Mouse (Mus musculus) monocyte, adult 5-6 weeks (primary cell): ENCODE measurements around the gene Tardbp. TPM values are rescaled to one million over a fixed set of nuclear protein-coding genes. Genes with fewer than 3 reads are reported as not detected.

Experiments used
- ATAC-seq: fragments of 153-309, 156-312 bp; replicated peaks from 2 replicates; pipeline ENCODE4 v1.8.0; 2017; ENCODE audit warnings: mild to moderate bottlenecking; ENCODE audit not compliant: low TSS enrichment, insufficient number of reproducible peaks, severe bottlenecking, poor library complexity, low FRiP score
- total RNA-seq: library from RNA; stranded (forward); fragments of 200-1000, 200-491, 200-594 nt; gene quantifications from 3 replicates; pipeline ENCODE4 v1.2.3, GENCODE M21; 2017

The Tardbp gene
- total RNA-seq, 1 experiment from 2014 or later, result 398 TPM

DNA sequence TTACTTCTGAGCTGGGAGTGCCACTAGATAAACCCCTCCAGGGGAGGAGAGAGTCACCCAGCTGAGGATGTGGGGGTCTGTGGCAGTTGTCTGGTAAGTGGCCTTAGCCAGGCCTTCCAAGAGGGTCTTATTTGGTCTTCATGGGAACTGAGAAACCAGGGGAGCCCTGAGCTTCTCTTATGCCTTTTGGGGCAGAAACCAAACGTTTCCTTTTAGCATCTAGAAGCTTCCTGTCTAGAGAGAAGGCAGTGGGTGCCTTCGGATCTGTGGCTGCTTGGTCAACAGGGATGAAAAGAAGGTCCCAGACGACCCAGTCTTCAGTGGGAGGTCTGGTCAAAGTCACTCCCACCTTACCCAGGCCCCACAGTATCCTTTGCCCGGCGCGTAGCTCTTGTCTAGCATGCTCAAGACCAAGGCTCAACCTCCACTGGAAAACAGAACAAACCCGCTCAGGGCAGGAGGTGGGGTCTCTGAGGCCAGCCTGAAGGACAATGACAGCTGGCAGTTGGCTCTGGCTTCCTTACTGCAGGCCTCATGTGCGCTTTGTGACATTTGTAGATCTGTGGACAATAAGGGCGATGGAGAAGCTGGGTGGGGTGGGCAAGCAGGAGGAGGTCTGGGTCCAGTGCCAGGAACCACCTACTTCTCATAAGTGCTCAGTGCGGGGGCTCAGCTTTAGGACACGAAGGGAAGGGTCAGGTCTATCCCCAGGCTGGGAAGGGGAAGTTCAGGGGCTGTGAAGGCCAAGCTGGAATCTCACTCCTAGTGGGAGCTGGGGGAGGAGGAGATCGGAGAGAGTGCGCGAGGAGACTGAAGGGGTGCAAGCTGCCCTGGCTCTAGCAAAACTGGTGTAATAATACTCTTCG, 16.7 kb upstream of the Tardbp start, which contains the start of gene Gm572:
TSS of gene Gm572 (plus strand) at position 27 of the 866 bp plus-strand sequence.
- no peak for ATAC-seq

DNA sequence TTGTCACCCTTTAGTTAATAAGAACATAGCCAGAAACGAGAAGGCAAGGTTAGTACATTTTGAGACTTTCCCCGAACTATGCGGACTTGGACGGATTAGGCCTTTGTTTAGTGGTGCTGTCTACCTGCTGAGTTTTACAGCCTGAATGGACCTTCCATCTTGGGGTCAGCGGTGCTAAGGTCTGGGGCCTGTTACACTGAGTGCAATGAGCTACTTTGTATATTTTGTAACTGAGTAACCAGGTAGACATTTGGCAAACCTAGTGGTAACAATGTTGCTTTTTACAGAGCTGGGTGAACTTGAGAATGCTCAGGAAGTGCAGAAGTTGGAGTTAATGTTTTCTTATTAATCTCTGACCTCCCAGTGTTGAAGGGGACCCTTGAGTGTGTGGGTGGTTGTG, 14.3 kb upstream of the Tardbp start:
- ATAC-seq, result no peak

DNA sequence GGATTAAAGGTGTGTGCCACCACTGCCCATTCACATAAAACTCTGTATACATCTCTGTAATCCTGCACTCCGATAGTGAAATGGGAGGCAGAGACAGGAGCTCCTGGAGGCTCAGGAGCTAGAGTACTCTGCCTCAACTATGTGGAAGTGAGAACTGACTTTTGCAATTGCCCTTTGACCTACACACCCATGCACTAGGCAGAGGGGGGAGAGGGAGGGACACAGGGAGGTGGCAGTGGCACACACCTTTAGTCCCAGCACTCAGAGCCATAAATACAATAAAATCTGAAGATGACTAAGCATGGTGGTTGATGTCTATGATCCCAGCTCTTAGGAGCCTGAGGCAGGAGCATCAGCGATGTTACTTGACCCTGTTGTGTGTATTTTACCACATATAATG, 12.6 kb upstream of the Tardbp start:
- ATAC-seq, result 0 out of 2 replicates have a peak, but pooled peaks have one; percentile 38

DNA sequence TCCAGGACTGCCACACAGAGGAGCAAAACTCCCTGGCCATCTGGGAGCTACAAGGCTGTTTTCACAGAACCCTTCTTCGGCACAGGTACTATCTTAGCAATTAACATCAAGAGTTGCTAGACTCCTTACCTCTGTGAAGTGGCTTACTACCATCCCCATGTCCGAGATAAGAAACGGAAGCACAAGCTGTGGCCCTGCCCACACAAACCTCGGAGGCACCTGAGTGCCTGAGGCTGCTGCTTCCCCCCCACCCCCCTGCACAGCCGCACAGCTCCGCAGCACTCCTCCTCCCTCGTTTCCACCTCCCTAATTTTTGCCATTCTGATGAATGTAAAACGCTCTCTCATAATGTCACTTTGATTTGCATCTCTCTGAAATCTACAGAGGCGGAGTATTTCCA, 11.5 kb upstream of the Tardbp start:
- no peak for ATAC-seq

DNA sequence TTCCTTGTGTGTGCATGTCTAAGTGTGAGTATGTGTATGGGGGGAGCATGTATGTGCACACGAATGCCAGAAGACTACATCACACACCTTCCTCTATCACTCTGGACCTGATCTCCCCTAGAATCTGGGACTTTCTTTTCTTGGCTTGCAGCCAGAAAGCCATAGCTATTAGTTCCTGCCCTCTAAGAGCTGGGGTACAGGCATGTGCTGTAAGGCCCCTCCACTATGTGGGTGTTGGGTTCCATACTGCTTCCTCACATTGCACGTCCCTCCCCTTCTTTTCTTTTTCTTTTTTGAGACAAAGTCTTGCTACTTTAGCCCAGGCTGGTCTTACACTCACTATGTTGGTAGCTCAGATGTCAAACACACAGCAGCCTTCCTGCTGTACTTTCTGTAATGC, 8.5 kb upstream of the Tardbp start:
- no peak for ATAC-seq

DNA sequence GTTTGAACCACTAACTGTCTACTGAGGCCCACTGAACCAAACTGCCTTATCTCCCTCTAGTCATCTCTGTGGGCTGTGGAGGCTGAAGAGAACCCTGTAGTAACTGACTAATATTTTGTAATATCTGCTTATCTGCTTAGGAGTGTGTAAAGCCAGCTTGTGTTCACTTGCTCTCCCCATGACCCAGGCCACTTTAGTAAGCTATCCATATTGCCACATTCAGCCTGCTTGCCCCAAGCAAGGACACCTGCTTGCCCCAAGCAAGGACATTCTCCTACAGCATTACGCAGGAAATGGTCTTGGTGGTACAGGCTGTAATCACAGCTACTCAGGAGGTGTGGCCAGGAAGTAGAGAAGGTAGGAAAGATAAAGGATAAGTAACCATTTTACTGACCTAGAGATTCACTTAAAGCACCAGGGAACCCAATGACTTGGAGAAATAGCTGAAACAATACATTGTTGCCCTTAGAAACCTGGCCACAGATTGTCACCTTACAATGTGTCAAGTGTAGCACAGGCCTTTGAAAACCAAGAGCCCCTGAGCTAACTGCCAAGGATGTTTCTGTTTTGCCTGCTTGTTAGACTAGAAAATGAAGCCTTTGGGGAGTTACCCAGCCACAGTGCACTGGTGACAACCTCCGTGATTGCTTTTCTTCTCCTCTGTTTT, 6.7 kb upstream of the Tardbp start:
- ATAC-seq, result 0 out of 2 replicates have a peak, but pooled peaks have one; percentile 31

DNA sequence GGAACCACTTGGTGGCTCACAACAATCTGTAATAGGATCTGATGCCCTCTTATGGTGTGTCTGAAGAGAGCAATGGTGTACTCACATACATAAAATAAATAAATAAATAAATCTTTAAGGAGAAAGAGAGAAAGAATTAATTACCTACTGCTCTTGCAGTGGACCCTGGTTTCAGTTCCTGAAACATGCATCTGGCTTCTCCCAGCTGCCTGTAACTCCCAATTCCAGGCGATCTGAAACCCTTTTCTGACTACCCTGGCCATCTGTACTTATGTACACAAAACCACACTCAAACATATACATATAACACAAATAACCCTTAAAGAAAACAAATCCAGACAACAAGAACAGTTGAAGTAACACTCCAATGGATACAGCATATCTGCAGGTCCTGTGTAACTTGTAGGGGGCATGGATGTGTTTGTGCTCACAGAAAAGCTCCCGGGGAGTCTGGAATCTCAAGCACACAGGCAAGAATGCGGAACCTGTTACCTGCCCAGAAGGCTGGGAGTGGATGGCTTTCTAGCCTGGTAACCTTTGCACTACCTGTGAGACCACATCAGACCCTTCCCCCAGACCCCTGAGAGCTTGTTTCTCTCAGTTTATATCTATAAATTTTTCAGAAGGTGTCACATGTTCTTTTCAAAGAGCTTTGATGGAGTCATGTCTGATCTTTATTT, 5.3 kb upstream of the Tardbp start:
- no peak for ATAC-seq

DNA sequence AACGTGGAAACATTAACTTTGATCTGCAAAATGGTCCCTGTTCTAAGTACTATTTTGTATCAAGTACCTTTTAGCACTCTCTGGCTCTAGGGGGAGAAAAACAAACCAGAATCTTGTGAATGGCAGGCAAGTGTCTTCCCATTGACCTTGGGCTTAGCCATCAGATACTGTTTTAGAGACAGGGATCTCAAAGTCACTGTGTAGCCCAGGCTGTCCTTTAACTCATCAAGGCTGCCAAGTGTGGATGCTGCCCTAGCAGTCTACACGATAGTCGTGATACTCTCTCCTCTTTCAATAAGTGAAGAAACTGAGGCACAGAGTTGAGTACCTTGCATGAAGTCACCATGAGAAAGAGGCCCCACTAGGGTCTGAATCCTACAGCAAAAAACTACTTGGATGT, 427 bp upstream of the Tardbp start:
- no peak for ATAC-seq

DNA sequence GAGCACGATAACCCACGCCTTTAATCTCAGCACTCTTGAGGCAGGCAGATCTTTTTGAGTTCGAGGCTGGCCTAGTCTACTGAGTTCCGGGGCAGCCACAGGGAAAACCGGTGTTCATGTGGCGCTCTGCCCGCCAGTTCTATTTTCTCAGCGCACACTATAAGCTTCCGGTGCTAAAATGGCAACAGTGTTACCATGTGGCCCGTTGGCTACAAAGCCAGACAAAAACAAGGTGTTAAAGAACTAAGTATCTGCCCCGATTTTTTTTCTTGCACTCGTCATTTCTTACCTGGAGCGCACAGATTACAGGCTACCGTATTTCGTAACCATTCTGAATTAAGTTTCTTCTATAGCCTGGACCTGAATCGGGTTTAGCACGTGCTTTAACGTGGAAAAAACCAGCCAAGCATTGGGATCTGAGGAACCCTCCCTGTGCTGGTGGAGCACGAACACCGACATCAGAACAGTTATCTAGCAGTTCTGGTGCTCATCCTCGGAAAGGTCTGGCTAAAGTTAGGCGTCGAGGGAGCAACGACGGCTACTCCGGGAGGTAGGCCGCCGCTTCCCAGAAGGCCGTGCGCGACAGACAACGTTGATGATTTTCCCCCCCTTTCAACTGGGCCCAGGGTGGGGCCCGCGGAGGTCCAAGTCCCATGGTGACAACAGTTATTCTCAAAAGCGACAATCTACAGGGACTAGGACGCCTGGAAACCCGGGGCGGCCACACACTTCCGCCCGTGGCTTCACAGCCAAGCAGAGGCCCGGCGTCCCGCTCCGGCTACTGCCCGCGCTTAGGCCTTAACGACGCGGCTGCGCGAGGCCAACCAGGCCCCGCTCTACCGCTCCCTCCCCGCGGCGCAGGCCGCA, 830 bp downstream of the Tardbp start:
- ATAC-seq, result peak; percentile 45

DNA sequence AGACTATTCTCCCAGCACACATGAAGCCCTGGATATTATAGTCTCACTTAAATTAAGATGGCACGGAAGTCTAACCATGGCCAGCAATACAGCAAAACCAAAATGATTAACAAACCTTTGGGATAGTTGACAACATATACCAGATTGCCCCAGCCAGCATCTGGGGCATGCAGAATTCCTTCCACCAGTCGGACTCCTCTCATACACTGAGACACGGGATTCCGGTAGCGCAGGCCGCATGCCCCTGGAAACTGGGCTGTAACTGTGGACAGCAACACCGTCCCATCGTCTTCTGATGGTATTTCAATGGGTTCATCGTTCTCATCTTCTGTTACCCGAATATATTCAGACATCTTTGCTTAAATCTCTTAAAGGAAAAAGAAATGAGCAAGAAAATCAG, 1.8 kb downstream of the Tardbp start:
- ATAC-seq, result no peak

DNA sequence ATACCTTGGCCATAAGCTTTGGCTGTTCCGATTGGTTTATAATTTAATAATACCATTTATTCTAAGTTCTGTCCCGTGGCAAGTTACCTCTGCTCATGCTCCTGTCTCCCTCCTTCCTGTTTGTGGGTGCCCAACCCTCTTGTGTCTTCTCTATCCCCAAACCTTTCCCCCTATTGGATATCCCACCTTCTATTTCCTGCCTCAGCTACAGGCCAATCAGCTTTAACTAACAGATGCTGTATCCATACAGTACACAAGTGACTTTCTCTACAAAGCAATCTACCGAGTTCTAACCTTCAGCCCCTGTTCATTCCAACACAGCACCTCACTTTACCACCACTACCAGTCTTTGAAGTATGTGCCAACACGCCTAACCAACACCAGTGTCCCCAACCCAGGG, 3.2 kb downstream of the Tardbp start:
- no peak for ATAC-seq

DNA sequence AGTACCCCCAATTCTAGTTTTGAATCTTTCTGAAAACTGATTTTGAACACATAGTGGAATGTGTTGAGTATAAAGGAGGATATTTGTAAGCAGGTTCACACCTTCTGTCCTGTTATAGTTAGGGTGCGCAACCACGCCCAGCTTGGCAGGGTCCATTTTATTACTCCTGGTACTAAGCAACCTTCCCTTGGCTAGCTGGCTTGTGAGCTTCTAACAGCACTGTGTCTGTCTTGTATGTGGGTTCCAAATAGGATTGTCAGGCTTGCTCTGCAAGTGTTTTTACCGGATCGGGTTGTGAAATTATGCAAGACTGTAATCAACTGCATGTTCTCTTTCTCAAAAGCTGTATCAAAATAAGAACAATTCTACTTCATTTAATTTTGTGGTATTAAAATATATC, 4.3 kb downstream of the Tardbp start:
- ATAC-seq, result no peak

DNA sequence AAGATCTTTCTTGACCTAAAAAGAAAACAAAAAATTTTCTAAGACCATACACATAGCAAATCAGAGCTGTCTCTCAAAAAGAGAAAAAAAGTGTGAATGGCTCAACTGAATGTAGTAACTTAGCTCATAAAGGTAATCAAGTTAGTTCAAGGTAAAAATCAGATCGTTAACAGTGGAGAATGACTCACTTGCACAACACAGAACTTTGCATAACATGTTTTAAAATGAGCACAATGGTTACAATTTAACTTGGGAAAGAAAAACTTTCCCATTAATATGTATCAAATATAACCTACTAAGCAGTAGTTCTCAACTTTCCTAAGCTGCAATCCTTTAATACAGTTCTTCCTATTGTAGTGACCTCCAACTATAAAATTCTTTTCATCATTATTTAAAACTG, 6.1 kb downstream of the Tardbp start:
- ATAC-seq, result no peak

DNA sequence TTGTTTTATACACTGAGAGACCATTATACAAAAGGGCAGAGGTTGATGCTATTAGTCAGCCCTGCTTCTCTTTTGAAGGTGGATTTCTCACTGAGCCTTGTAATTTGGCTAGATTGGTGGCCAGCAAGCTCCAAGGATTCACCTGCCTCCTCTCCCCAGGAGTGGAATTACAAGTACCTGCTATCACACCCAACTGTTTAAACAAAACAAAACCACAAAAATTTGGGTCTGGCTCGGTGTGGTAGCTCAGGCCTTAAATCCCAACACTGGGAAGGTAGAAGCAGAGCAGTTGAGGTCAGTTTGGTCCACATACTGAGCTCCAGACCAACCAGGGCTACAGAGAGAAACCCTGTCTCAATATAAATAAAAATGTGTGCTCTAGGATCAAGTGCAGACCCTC, 7.0 kb downstream of the Tardbp start:
- no peak for ATAC-seq

DNA sequence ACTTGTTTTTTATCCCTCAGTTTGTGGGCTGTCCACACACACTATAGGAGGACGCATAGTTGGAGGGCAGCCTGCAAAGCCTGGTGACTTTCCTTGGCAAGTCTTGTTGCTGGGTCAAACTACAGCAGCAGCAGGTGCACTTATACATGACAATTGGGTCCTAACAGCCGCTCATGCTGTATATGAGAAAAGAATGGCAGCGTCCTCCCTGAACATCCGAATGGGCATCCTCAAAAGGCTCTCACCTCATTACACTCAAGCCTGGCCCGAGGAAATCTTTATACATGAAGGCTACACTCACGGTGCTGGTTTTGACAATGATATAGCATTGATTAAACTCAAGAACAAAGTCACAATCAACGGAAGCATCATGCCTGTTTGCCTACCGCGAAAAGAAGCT, 13.1 kb downstream of the Tardbp start:
- no peak for ATAC-seq

DNA sequence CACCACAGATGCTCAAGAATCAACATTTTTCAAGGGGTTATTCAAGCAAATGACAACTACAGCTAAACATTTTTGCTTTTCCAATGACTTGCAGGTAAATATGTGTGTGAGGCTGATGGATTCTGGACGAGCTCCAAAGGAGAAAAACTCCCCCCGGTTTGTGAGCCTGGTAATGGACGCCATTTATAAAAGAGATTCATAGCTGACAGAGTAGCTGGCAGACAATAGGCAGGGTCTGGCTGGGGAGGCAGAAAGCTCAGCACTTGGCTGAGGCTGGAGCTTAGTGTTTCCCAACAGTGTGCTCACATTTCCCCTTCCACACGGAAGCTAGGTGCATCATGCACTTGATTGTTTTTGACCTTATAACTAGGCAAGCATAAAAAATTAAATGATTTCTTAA, 14.3 kb downstream of the Tardbp start:
- no peak for ATAC-seq

DNA sequence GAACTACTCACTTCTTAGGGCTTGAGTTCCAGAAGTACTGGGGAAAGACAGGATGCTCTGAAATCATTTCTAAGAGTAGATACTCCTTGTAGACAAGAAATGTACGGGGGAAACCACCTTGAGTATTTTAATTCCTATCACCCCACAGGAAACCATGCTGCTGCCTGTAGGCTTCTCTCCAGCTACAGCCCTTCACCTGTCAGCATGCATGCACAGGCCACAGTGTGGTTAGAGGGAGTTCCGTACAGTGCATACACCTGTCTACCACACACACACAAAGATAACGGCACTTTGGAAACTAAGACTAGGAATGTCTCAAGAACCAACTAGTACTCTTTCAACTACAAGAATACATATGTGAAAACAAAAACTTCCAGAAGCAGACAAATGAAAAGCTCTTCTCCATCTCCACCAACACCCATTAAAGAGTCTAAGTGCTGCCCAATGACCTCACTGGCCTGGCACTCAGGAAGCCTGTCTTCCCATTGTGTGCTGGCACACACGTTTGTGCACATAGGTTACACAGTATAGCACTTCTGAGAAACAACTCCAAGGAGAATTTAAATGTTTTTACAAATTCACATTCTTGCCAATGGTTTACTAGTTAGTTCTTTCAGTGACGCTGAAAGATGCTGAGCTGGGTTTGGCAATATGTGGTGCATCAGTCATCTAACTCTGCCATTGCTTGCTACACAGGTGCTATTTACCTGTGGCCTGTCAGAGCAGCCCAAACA, 16.0 kb downstream of the Tardbp start:
- ATAC-seq, result no peak

DNA sequence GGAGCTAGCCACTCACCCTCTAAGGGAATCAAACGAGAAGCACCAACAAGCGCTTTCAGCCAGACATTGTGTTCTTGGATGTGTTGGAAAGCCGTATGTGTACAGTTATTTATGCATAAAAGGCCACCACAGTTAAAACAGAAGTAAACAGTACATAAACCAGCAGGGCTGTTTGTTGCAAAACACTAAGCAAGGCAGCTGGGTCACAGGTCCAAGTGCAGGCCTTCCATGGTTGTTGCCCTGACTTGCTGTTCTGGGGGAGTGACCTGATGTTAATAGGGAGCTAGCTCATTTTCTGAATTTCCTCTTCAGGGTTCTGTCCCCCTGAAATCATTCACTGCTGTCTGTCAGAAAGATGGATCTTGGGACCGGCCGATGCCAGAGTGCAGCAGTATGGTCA, 17.0 kb downstream of the Tardbp start:
- no peak for ATAC-seq
